Mouse (Mus musculus): ENCODE results near the gene Rfxap.
"Not testable (repeated sequence)": the region's sequence is repeated elsewhere in the genome, so short reads cannot be mapped to it uniquely, and the experiment has no call there.

Gene Rfxap

DNA sequence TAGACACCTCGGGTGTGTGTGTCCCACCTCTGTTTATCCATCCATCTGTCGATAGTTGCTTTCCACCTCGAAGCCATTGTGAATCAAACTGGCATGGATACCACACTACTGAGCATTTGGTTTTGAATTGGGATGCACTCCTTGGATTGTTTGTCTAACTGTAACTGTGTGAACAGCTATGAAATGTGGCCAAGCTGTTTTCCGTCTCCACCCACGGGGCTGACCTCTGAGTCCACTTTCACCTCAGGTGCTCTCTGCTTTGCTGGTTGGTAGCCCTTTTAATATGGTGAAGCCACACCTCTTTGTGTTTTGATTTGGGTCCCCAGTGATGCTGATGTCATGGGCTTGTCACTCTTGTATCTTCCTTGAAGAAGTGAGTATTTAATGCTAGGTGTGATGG lies 40.8 kb downstream of the Rfxap start:
- no peak for DNase-seq (ENCODE audit: low read depth, low spot score)

DNA sequence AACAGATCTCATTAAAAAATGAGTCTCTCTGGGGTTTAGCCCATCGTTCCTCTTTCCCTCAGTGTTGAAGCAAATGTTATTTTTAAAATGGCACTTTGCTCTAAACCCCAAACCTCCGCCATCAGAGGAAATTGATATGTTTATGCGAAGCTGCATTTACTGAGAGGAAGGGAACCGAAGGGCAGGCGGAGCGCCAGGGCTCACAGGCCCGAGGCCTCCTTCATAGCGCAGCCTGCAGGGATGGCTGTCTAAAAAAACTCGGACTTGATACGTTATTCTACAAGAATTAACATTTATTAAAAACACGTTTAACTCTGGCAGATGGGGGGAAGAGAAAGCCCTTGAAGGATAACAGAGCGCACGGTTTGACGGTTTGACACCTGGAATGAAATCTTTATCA lies 41.6 kb downstream of the Rfxap start:
- DNase-seq (ENCODE audit: low read depth, low spot score): no peak

DNA sequence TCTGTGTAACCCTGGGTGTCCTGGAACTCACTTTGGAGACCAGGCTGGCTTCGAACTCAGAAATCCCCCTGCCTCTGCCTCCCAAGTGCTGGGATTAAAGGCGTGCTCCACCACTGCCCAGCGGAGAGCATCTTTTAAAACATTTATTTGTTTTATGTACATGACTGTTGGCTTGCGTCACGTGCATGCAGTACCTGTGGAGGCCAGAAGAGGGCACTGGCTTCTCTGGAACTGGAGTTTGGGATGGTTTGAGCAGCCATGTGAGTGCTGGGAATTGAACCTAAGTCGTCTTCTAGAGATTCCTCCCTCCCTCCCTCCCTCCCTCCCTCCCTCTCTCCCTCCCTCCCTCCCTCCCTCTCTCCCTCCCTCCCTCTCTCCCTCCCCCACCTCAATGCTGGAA lies 42.1 kb downstream of the Rfxap start:
- not testable (repeated sequence) for DNase-seq (ENCODE audit: low read depth, low spot score)

DNA sequence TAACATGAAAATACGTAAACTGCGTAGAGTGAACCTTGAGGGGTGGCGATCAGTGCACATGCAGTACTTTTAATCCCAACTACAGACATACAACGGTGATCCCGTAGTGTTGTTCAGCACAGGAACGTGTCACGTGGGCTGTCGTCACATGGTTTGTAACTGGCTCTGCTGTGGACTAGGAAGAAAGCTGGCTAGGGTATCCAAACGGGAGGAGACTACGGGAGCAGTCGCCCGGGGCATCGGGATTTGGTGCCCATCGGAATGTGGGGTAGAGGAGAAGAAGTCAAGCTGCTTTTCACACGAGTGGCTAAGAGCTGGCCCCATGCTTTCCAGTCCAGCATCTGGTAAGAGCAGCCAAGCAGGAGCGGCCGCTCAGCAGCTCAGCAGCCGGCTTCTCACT lies 43.2 kb downstream of the Rfxap start:
- DNase-seq (ENCODE audit: low read depth, low spot score): peak; percentile 6

DNA sequence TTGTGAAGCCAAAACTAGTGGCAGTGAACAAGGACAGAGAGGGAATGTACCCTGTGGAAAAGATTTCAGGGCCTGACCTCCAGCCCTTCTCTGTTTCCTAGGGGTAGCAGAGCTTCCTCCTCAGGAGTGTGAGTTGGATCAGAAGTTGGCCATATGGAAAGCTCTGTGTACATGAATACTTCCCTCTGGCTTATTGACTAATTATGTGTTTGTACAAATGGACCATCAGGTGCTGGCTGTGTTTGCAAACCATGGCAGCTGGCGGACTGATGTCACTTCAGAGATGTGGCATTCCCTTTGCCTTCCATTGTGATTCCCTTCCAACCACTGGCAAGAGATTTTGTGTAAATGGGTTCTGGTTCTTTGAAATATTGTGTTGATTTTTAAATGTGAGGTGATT lies 46.3 kb downstream of the Rfxap start:
- DNase-seq (ENCODE audit: low read depth, low spot score): no peak

DNA sequence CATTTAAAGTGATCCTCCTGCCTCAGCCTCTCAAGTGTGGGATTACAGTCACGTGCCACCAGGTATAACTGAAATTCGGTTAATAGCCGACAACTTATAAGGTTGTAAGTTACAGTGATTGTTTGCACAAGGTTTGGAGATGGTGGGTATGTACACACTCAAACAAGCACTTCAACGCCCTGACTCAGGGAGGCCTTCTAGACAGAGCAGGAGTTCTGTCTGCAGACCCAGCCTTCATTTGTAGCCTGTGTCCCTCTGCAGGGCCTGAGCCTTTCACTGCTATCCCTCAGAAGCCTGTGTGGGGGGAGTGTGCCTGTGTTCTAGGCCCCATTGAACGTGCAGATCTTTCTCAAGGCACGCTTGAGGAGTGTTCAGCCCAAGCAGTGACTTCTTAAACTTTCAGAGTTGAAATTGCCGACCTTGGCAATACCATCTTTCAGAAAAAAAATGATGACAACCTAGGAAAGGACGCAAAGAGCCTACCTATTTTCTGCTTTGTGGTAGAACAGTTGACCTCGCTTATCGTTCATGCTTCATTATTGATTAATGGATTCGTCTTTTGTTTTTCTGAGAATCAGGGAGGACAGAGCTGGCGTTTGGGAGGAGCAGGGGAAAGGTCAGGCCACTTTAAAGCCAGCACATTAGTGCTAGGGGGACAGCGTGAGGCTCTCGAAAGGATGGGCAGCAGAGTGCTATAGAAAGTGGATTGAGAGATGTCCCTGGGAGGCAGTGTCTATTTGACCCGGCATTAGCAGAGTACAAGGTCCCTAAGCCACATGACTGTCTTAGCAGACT lies 47.1 kb downstream of the Rfxap start:
- DNase-seq (ENCODE audit: low read depth, low spot score): no peak

DNA sequence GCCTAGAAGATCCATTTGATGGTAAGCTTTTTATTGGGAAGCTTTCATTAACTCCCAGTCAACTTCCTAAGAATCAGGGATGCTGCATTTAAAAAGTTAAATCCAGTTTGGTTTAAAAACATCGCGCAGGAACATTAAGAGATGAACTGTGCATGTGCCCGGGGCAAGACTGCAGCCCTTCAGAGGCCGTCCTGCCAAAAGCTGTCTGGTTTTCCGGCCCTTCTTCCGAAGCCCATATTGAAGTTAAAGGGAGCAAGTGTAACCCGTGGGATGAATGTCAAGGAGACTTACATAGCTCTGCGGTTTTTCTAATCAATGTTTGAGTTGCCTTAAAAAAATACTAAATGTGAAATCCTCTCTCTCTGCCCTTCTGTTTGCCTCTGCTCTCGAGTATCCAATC lies 48.4 kb downstream of the Rfxap start:
- DNase-seq (ENCODE audit: low read depth, low spot score): no peak

DNA sequence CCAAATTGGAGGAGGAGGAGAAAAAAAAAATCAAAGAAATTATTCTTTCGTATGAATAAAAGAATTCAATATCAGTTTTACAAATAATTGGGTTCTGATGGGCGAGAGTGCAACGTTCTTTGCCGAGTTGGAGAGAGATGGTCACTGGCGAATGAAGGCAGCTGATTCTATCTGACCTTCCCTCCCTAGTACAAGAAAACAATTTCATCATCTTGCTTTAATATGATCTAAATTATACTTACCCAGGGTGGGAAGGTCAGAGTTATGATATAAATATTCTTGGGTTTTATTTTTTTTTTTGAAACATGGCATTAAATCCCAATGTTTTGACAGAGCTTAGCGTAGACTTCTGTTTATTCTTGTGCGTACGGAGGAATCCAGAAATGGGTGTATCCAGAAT lies 50.1 kb downstream of the Rfxap start:
- no peak for DNase-seq (ENCODE audit: low read depth, low spot score)

DNA sequence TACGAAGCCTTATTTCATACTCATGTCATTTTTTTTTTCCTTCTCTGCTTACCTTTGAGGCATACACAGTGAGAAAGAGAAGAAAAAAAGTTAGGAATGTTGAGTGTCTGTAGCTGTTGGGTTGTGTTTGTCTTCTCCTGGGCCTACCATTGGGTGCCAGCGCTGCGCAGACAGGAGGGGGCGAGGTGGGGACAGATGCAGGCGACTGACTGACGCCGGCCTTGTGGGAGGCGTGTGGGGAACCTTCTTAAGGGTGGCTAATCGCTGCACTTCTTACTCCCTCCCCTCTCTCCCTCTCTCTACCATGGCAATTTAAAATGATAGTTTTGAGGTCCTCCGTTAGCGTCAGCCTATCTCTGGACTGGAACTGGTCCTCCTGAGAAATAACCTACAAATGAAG lies 51.5 kb downstream of the Rfxap start:
- peak; percentile 56 for DNase-seq (ENCODE audit: low read depth, low spot score)

DNA sequence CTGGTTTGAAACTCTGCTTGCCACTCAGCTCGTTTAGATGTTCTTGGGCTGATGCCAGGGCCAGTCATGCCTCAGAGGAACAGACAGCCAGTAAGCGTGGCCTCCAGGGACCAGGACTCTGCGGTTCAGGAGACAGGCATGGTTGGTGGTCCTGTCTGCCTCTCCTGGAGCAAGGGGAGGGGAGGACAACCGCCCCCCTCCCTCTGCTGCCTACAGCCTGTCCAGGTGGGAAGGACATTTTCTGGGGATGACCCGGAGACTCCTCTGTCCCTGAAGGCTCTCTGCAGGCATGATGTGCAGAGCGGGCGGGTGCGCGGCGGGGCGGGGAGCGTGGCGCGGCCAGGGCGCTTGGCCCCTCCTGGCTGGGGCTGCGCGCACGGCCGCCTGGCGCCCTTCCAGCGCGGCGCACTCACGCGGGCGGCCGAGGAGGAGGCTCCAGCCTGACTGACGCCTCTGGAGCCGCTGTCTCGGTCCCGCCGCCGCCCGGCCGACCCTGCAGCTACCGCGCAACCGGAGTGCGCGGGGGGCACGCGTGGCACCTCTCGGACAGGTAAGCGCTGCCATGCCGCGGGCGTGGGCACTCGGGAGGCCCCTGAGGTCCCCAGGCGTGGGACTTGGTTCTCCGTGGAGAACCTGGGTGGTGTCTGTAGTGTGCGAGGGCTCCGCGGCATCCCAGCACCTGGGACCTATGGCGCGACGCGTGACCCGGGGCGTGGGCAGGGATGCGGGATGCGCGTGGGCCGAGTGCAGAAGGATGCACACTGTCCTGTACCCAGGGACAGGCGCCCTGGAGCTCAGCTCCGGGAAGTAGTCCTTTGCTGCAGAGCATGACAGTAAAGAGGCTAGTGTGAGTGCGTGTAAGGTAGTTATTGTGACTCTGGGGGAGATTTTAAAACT lies 52.2 kb downstream of the Rfxap start, which contains the start of gene Smad9:
Gene Smad9 (plus strand): TSS at position 438 of the 897 bp plus-strand sequence.
- DNase-seq (ENCODE audit: low read depth, low spot score): no peak

DNA sequence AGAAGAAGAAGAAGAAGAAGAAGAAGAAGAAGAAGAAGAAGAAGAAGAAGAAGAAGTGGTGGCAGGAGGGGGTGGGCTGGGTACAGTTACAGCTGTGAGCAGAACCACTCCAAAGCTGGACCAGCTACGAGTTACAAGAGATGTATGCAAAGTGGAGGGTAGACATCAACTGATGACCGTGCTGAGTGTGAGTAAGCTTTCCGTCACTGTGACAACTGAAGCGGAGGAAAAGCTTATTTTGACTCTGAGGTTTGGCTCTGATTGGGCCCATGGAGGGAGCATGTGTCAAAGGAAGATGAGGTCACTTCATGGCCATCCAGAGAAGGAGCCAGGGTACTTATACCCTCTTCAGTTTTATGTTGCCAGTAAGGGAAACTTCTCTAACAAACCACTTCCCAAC lies 54.2 kb downstream of the Rfxap start:
- no peak for DNase-seq (ENCODE audit: low read depth, low spot score)
